ENCODE assay signal across 10 mouse cellular contexts in genomic region chr2:128296897-128297296, GRCm38 (mm10).
DNase-seq lines count a peak whose midpoint lies in the region; ATAC-seq and TF ChIP-seq lines count a peak whose summit lies in the region.
"Had no signal": no experiment of that assay in that cellular context is flagged by ENCODE, and none has a peak within 500 bp of the region (broad histone marks: within the 10 kb centered on the region; RNA-seq: fewer than 3 reads in every experiment).

No protein-coding gene starts in this region.

- no peak overlapping the region for H3K9ac ChIP-seq in heart, embryonic 16.5 days (ENCODE audit: low read length)
- H3K9ac ChIP-seq in heart, embryonic 11.5 days (ENCODE audit: low read depth, low read length): no peak overlapping the region

- 31% methylated on average over 5 of the region's 5 CpGs for WGBS in heart, embryonic 16.5 days
- 22% methylated on average over 5 of the region's 5 CpGs for WGBS in heart, embryonic 11.5 days (ENCODE audit: insufficient replicate concordance)

- TF ChIP-seq CTCF in C2C12 (IDR thresholded peaks at IDR 0.05; ENCODE audit: control insufficient read depth, insufficient read depth, insufficient read length): no peak

- ATAC-seq in heart, embryonic 16.5 days (replicated peaks; ENCODE audit: extremely low read depth, insufficient read depth, low FRiP score): 0 out of 2 replicates have a peak, but pooled peaks have one; percentile 45
- no peak for ATAC-seq in heart, embryonic 11.5 days (replicated peaks; ENCODE audit: insufficient number of reproducible peaks, low FRiP score, low TSS enrichment)
- ATAC-seq in inflammation-experienced regulatory T-cells, adult 6 months: peak; percentile 24

- no peaks in the 10 kb centered on the region for H3K79me2 ChIP-seq in C2C12 (ENCODE audit: control insufficient read depth, insufficient read depth)

- no peak overlapping the region for H3K4me3 ChIP-seq in heart, embryonic 16.5 days (ENCODE audit: low read length)
- no peak overlapping the region for H3K4me3 ChIP-seq in heart, embryonic 11.5 days (ENCODE audit: low read depth, low read length)
- H3K4me3 ChIP-seq in C2C12 (ENCODE audit: insufficient read depth, poor library complexity, severe bottlenecking): no peak overlapping the region

- no peaks in the 10 kb centered on the region for H3K36me3 ChIP-seq in heart, embryonic 16.5 days (ENCODE audit: control insufficient read depth, insufficient read depth)
- H3K36me3 ChIP-seq in heart, embryonic 11.5 days (ENCODE audit: control insufficient read depth, insufficient read depth, low read length): no peaks in the 10 kb centered on the region
- no peaks in the 10 kb centered on the region for H3K36me3 ChIP-seq in C2C12 (ENCODE audit: control insufficient read depth, insufficient read depth)

- H3ac ChIP-seq in C2C12 (ENCODE audit: control insufficient read depth, insufficient read length, low read depth): no peak overlapping the region

- H3K4me2 ChIP-seq in heart, embryonic 16.5 days (ENCODE audit: low read depth, low read length): no peak overlapping the region
- H3K4me2 ChIP-seq in heart, embryonic 11.5 days: no peak overlapping the region

- DNase-seq in monocyte, adult 2 months (ENCODE audit: low read depth in 1 of 2, low spot score in 2 of 2): peak; percentile 46 to 48
- no peak for DNase-seq in right cerebral cortex, postnatal 25 days
- DNase-seq in adrenal gland, adult 2 months: no peak
- DNase-seq in gastrocnemius, postnatal 25 days: no peak
- DNase-seq: cerebellum, adult 11 months; left cerebral cortex, postnatal 4 days had no signal

- H3K27me3 ChIP-seq in heart, embryonic 16.5 days (ENCODE audit: control insufficient read depth, insufficient read depth, low read length): no peaks in the 10 kb centered on the region
- H3K27me3 ChIP-seq in heart, embryonic 11.5 days (ENCODE audit: control insufficient read depth, insufficient read depth, low read length): no peaks in the 10 kb centered on the region
- H3K27me3 ChIP-seq in C2C12 (ENCODE audit: control insufficient read depth, insufficient read depth, insufficient read length): no peaks in the 10 kb centered on the region

- H3K4me1 ChIP-seq in heart, embryonic 16.5 days (ENCODE audit: control insufficient read depth, insufficient read depth, low read length): peaks cover 11% of the 10 kb centered on the region; the same call in 1 of the 2 replicates
- H3K4me1 ChIP-seq in heart, embryonic 11.5 days (ENCODE audit: control insufficient read depth, insufficient read depth, low read length): peaks cover 21% of the 10 kb centered on the region

- H3K9me3 ChIP-seq in heart, embryonic 16.5 days (replicated peaks; ENCODE audit: control insufficient read depth, low read length): peaks cover 3% of the 10 kb centered on the region; the same call in 1 of the 2 replicates
- H3K9me3 ChIP-seq in heart, embryonic 11.5 days (replicated peaks; ENCODE audit: control insufficient read depth, low read length): no peaks in the 10 kb centered on the region

- no peaks in the 10 kb centered on the region for H3K79me3 ChIP-seq in C2C12 (ENCODE audit: low read depth)

- no peak overlapping the region for H3K27ac ChIP-seq in heart, embryonic 16.5 days (ENCODE audit: low read length)
- H3K27ac ChIP-seq in heart, embryonic 11.5 days (ENCODE audit: low read depth, low read length): no peak overlapping the region

TF ChIP-seq in C2C12, 6 proteins besides CTCF, POLR2A, EP300 and RAD21:
- no peak for TF ChIP-seq USF1 (IDR thresholded peaks at IDR 0.05; ENCODE audit: low read depth)
- TF ChIP-seq MYOD1 (IDR thresholded peaks at IDR 0.05; ENCODE audit: control insufficient read depth, insufficient read length, low read depth): no peak
- TF ChIP-seq FOSL1 (IDR thresholded peaks at IDR 0.05; ENCODE audit: insufficient read depth, low read length, poor library complexity, severe bottlenecking): no peak
- no peak for TF ChIP-seq MYOG (IDR thresholded peaks at IDR 0.05; ENCODE audit: control insufficient read depth, extremely low read depth, insufficient read length)
- peak; percentile 6 for TF ChIP-seq CEBPB (IDR thresholded peaks at IDR 0.05; ENCODE audit: low read depth)
- no peak for TF ChIP-seq MAX (IDR thresholded peaks at IDR 0.05)

Comparison
In these comparisons a context has a peak if more than half of its experiments do, and no peak if none do; other contexts are left out.
1. DNase-seq: peak in monocyte, adult 2 months (2 of 2); none in right cerebral cortex, postnatal 25 days (single experiment), adrenal gland, adult 2 months (single experiment) and gastrocnemius, postnatal 25 days (single experiment).